Mouse (Mus musculus): ENCODE results near the gene Map4k4. TPM values are rescaled to one million over a fixed set of nuclear protein-coding genes. Genes with fewer than 3 reads are reported as not detected.

Gene Map4k4
- total and polyA plus RNA-seq, 3 experiments: 0.04 to 0.21 TPM; not detected in 1

DNA sequence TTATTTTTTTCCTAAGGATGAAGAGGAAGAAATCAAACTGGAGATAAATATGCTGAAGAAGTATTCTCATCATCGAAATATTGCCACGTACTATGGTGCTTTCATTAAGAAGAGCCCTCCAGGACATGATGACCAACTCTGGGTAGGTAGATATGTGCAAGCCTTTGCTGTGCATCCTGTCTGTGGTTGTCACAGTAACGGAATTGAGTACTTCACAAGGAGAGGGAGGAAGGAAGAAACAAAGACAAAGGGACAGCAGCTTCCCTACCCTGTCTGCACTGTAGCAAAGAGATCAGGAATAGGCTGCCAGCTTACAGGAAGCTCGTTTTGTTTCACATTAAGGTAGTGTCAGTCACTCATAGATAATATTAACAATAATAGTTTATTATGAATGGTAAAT is 73.2 kb downstream of the Map4k4 start:
- Histone ChIP-seq H3K79me2 (ENCODE audit: control insufficient read depth, insufficient read depth, low read length, poor library complexity) (no peaks in the 10 kb centered on the region), H3K4me1 (ENCODE audit: control insufficient read depth in 1 of 2, insufficient read depth in 2 of 2, low read length in 2 of 2) (peaks cover 3 to 23% of the 10 kb centered on the region in 2 experiments; a peak in 3 of 4 replicates), H3K4me3 (ENCODE audit: control insufficient read depth in 1 of 2, insufficient read depth in 1 of 2, low read depth in 2 of 2, low read length in 2 of 2) (no peak overlapping the region), H3K36me3 (ENCODE audit: control insufficient read depth in 1 of 2, insufficient read depth in 2 of 2, low read length in 2 of 2) (peaks cover 0 to 20% of the 10 kb centered on the region in 2 experiments; a peak in 2 of 4 replicates), H3K27me3 (ENCODE audit: control insufficient read depth in 1 of 2, insufficient read depth in 2 of 2, low read length in 2 of 2) (no peaks in the 10 kb centered on the region), H3K9me3 (replicated peaks; ENCODE audit: insufficient read depth, low read length) (no peaks in the 10 kb centered on the region), H3K9ac (ENCODE audit: control insufficient read depth, low read depth, low read length, poor library complexity, severe bottlenecking) (no peak overlapping the region), H3K27ac (ENCODE audit: control insufficient read depth, low read depth, low read length) (no peak overlapping the region)
- TF ChIP-seq MAFK (IDR thresholded peaks at IDR 0.05; ENCODE audit: borderline replicate concordance, low read depth, low read length) (no peak), SIN3A (IDR thresholded peaks at IDR 0.05; ENCODE audit: low read length) (no peak), CHD1 (IDR thresholded peaks at IDR 0.05; ENCODE audit: low read depth, low read length) (no peak), NELFE (IDR thresholded peaks at IDR 0.05; ENCODE audit: low read depth, low read length) (no peak), JUND (IDR thresholded peaks at IDR 0.05; ENCODE audit: low read depth, low read length) (no peak), USF2 (IDR thresholded peaks at IDR 0.05; ENCODE audit: borderline replicate concordance in 1 of 2, insufficient read depth in 1 of 2, low read depth in 1 of 2, low read length in 2 of 2) (no peak), KAT2A (conservative IDR thresholded peaks at IDR 0.05; ENCODE audit: low read depth, low read length) (no peak), TCF12 (IDR thresholded peaks at IDR 0.05; ENCODE audit: low read depth, low read length) (no peak), BHLHE40 (IDR thresholded peaks at IDR 0.05; ENCODE audit: borderline replicate concordance, low read depth, low read length) (no peak), ZMIZ1 (IDR thresholded peaks at IDR 0.05; ENCODE audit: low read depth, low read length) (no peak), POLR2AphosphoS5 (IDR thresholded peaks at IDR 0.05; ENCODE audit: borderline replicate concordance, low read depth, low read length) (no peak), RCOR1 (IDR thresholded peaks at IDR 0.05; ENCODE audit: low read depth, low read length) (no peak), RAD21 (IDR thresholded peaks at IDR 0.05; ENCODE audit: low read depth, low read length) (no peak), MYB (IDR thresholded peaks at IDR 0.05; ENCODE audit: low read depth, low read length) (no peak), ZC3H11A (IDR thresholded peaks at IDR 0.05; ENCODE audit: low read depth, low read length) (no peak)
- no peak for DNase-seq (ENCODE audit: low read depth, low spot score)

DNA sequence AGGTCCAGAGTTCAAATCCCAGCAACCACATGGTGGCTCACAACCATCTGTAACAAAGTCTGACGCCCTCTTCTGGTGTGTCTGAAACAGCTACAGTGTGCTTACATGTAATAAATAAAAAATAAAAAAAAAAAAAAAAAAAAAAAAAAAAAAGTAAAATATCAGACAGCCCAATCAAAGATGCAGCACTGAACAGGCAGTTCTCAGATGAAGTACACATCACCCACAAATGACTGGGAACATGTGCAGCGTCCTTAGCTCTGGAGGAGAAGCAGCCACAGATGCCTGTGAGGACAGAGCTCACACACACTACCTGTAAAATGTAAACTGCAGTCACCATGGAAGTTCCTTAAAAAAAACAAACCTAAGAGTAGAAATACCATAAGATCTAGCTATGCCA is 74.3 kb downstream of the Map4k4 start:
- Histone ChIP-seq H3K27me3 (ENCODE audit: control insufficient read depth in 1 of 2, insufficient read depth in 2 of 2, low read length in 2 of 2) (no peaks in the 10 kb centered on the region), H3K9me3 (replicated peaks; ENCODE audit: insufficient read depth, low read length) (no peaks in the 10 kb centered on the region), H3K79me2 (ENCODE audit: control insufficient read depth, insufficient read depth, low read length, poor library complexity) (no peaks in the 10 kb centered on the region), H3K4me1 (ENCODE audit: control insufficient read depth in 1 of 2, insufficient read depth in 2 of 2, low read length in 2 of 2) (peaks cover 0 to 20% of the 10 kb centered on the region in 2 experiments; a peak in 2 of 4 replicates), H3K4me3 (ENCODE audit: control insufficient read depth in 1 of 2, insufficient read depth in 1 of 2, low read depth in 2 of 2, low read length in 2 of 2) (no peak overlapping the region), H3K27ac (ENCODE audit: control insufficient read depth, low read depth, low read length) (no peak overlapping the region), H3K9ac (ENCODE audit: control insufficient read depth, low read depth, low read length, poor library complexity, severe bottlenecking) (no peak overlapping the region), H3K36me3 (ENCODE audit: control insufficient read depth in 1 of 2, insufficient read depth in 2 of 2, low read length in 2 of 2) (peaks cover 0 to 11% of the 10 kb centered on the region in 2 experiments; a peak in 2 of 4 replicates)
- DNase-seq (ENCODE audit: low read depth, low spot score): no peak
- peak; percentile 74 for TF ChIP-seq ZNF384 (IDR thresholded peaks at IDR 0.05; ENCODE audit: low read depth, low read length)
- TF ChIP-seq TAL1 (IDR thresholded peaks at IDR 0.05; ENCODE audit: low read length): no peak
- no peak for TF ChIP-seq E2F4 (IDR thresholded peaks at IDR 0.05; ENCODE audit: borderline replicate concordance, low read depth, low read length)

All from MEL (cell line).